Mouse (Mus musculus) frontal cortex, postnatal 10 days (tissue): Measurements from ENCODE around the gene Golgb1.

Source experiments
- DNase-seq, 2 experiments: peaks; one replicate each; pipeline ENCODE4 v3.0.0; 2022; ENCODE audit warnings: low spot score in 2 of 2, mixed read lengths in 1 of 2

The Golgb1 gene

DNA sequence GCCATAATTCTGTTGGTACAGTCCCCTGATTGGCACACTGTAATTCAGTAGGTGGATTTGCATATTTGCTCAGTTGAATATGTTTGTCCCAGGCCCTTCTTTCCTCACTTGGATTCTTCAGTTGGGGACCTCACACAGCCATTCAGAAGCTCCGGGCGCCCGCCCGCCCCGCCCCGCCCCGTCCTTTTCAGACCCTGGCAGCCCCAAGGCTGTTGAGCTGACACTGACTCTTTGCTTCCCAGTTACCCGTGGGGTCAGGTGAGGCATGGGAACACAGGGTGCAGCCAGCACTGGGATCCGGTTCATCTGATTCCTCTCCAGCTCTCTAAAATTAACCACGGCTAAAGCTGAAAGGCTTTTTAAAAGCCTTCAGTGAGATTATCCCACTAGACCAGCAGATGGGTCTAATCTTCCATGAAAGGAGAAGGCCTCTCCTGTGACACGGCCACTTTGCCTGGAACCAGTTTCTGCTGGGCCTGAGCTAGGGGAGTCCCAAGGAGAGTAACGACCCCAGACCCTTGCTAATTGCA, 70.0 kb downstream of the Golgb1 start:
- DNase-seq = no peak

DNA sequence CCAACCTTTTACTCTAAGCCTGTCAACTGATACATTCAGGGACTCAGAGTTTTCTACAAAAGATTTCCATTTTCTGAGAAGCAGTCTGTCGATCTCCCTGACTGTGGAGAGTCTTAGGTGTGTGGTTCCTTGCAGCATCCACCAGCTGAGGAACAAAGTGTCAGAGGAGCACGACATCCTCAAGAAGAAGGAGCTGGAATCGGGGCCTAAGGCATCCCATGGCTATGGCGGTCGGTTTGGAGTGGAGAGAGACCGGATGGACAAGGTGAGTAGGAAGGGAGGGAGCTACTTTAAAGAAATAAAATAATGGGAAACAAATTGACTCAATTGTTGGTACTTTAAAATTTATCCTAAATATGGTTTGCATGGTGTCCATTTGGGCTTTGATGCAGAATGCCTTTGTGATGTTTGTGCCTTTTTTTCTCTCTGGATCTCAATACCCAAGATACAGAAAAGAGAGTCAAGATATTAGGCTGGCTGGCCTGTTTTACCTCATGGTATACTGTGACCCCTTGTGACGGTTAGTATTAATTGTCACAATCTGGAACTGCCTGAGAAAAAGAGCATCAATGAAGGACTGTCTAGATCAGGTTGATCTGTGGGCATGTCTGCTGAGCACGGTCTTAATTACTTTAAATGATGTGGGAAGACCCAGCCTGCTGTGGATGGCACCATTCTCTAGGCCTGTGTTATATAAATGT, 71.7 kb downstream of the Golgb1 start:
- no peak for DNase-seq

- DNase-seq = no peak
Measured at GRCm38 (mm10) chr16:36947646-36948197, 72.8 kb downstream of the Golgb1 start.

DNA sequence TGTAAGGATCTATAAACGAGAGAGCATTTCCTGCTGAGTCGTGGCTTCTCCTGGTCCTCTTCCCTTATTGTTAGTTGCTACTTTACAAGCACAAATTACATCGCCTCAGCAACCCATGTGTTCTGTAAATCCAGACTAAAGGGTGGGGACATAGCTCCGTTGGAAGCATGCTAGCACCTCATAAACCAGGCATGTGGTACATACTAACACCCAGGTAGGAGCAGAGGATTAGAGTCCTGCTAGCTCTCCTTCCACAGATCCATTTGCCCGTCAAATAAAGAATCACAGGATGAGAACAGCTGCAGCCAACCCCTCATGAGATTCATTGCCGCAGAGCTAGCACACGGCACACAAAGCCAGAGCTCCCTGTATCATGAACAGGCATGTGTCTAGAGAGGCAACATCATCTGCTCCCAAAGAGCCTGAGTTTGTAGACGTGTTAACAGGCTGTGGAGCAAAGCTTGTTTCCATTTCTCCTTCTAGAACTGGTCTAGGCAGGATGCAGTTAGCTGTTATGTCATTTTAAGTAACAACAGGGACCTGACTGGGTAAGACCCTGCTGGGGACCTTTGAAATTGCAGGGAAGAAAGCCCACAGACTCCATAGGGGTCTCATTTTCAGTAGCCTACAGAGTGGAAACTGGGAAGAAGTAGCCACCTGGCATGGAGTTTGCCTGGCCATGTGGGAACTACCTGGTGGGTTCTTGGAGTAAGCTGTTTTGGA, 74.8 kb downstream of the Golgb1 start:
- DNase-seq = no peak

DNA sequence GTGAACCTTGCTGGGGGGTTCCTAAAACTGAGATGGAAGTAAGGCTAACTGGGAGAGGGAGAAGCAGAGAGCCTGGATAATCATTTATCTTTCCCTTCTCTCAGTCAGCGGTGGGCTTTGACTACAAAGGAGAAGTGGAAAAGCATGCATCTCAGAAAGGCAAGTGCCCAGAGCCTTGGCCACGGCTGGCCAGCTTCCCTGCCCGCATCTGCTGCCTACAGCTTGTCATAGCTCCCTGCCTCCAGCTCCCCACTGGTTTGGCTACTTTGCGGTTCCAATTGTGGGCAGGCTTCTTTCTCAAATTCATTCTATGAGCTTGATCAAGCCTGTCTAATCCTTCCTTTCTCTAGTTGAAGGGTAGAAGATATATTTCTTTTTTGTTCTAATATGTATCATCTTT, 76.1 kb downstream of the Golgb1 start:
- DNase-seq = no peak

GRCm38 (mm10) chr16:36955106-36955505, 80.2 kb downstream of the Golgb1 start:
- no peak for DNase-seq

DNA sequence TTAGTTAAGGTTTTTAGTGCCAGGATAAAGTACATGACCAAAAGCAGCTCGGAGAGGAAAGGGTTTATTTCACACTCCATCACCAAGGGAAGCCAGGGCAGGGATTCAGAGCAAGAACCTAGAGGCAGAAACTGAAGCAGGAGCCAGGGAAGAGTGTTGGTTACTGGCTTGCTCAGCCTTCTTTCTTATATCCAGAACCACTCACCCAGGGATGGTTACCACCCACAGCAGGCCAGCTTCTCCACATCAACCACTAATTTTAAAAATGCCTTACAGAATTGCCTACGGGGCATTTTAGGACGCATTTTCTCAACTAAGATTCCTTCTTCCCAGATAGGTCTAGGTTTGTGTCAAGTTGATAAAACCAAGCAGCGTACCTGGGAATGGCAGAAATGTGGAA, 88.5 kb downstream of the Golgb1 start:
- no peak for DNase-seq

DNA sequence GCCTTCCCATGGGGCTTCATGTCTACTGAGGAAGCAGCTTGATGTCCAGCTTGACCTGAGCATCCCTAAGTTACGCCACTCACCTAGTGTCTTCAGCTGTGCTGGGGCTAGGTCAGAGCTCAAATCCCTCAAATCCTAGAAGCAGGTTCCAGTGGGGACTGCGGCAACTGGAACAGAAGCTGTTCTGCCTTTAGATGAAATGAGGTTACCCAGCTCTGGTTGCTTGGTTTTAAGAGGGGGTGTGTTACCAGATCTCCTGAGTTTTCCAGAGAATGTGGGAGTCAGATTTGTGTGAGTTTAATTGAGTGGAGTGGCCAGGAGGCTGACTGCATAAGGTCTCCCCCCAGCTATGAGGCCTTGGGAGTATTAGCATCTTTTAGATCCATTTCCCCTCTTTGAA, 104.2 kb downstream of the Golgb1 start:
- DNase-seq = no peak
